Mouse (Mus musculus): ENCODE results near the gene Zfp775.
"Not testable (repeated sequence)": the region's sequence is repeated elsewhere in the genome, so short reads cannot be mapped to it uniquely, and the experiment has no call there.

The Zfp775 gene

DNA sequence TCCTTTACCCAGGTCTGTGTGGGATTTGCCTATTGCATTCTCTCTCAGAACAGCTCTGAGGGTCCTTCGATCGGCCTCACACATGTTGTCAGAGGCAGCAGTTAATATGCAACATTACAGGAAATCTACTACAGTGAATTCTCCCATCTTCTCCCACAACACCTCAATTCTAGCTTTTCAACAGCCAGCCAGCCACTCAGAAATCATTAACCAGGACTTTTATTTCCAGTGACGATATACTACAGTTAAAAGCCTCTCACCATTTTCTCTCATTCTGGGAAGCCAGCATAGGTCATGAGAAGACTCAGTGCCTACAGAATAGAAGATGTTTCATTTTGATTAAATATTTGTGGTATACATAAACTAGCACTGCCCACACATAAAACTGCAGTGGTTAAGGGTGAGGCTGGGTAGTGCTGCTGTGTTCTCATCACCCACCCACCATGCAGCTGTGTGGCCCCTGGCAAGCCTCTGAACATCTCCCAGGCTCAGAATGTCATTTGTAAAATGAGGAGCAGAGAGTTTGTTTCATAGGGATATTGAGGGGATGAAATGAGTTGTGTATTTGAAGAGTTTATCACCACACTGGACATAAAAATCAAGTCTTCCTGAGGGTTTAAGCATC lies 10.5 kb upstream of the Zfp775 start:
- no peak for DNase-seq (ENCODE audit: low spot score)

- DNase-seq (ENCODE audit: low spot score) = no peak
These were observed 10.0 kb upstream of the Zfp775 start for GRCm38 (mm10) chr6:48591871-48592270.

GRCm38 (mm10) chr6:48593158-48594042 lies 8.5 kb upstream of the Zfp775 start, which contains the start of the genes Repin1 and Gm44965:
Gene Repin1, plus strand, starts transcription at chr6:48593883.
Gene Gm44965, plus strand, starts transcription at chr6:48593941.
- peak; percentile 92 for DNase-seq (ENCODE audit: low spot score)

DNA sequence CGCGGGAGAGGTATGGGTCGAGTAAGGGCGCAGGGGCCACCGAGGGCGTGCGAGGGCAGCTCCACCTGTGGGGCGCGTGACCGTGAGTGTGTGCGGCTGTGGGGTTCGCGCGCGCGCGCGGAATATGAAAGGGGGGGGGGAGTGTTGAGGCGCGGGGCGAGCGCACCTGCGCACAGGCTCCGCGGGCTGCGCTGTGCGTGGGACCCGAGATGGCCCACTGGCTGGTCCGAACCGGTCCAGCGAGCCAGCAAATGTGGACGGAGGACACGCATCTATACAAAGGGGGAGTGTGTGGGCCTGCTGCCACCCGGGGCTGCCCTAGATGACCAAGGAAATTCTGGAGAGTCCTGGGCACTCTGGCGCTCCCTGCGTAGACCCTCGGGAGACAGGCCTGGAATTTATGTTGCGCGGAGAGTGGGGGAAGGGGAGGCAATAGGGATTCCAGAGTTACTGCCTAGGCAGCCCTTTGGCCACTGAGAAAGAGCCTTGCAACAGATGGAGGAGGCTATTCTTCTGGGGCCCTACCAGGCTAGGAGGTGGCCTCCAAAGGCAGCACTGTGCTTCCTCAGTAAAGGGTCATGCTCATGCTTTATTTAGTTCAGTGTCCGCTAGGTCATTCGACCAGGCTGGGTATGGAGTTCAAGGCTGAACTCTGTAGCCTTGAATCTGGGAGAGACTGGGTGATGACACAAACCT lies 7.7 kb upstream of the Zfp775 start:
- DNase-seq (ENCODE audit: low spot score) = peak; percentile 61

- DNase-seq (ENCODE audit: low spot score) = no peak
These were observed 6.6 kb upstream of the Zfp775 start for GRCm38 (mm10) chr6:48595278-48595677.

GRCm38 (mm10) chr6:48596545-48597232 lies 5.2 kb upstream of the Zfp775 start:
- DNase-seq (ENCODE audit: low spot score) = no peak

DNA sequence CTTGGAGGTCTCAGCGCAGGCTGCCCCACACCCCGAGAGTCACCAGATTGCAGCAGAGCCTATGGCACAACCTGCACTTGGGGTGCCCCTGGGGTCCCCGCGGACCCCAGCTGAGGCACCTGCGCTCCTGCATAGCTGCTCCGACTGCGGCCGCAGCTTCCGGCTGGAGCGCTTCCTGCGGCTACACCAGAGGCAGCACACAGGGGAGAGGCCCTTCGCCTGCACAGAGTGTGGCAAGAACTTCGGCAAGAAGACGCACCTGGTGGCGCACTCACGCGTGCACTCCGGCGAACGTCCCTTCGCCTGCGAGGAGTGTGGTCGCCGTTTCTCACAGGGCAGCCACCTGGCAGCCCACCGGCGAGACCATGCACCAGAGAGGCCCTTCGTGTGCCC lies 4.6 kb upstream of the Zfp775 start:
- no peak for DNase-seq (ENCODE audit: low spot score)

GRCm38 (mm10) chr6:48600594-48600993 lies 1.3 kb upstream of the Zfp775 start:
- no peak for DNase-seq (ENCODE audit: low spot score)

- no peak for DNase-seq (ENCODE audit: low spot score)
These were observed 348 bp downstream of the Zfp775 start for GRCm38 (mm10) chr6:48602080-48602741.

DNA sequence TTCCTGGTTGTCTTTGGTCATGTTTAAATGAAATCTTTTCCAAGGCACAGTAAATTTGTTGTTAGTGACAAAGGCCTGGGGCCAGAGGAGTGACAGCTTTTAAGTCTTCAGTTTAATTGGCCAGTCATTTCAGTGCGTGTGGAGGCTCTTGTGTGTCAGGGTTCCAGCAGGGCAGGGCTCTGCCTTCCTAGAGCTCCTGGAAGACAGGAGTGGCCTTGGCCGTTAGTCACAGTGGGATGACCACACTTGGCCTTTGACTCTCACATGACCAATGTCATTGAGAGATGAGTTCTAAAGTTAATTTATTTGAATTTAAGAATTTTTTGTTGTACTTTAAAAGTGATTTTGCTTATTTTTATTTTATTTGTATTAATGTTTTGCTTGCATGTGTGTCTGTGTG lies 6.3 kb downstream of the Zfp775 start:
- DNase-seq (ENCODE audit: low spot score) = no peak

DNA sequence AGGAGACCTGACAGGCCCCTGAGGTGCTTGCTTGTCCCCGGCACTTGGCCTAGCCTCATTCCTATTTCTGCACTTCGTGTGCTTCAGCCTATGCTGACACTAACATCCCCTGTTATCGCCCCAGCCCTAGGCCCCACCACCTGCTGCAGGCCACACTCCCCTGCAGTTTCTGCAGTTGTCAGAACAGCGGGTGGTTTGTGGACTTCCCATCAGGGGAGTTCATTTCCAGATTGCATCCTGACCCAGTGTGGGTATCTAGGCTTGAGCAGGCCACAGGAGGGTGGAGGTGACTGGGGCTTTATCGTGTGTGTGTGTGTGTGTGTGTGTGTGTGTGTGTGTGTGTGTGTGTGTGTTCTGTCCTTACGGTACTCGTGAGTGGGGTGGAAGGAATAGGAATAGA lies 7.6 kb downstream of the Zfp775 start:
- DNase-seq (ENCODE audit: low spot score) = no peak

- DNase-seq (ENCODE audit: low spot score) = no peak
These were observed 8.8 kb downstream of the Zfp775 start for GRCm38 (mm10) chr6:48610657-48611056.

DNA sequence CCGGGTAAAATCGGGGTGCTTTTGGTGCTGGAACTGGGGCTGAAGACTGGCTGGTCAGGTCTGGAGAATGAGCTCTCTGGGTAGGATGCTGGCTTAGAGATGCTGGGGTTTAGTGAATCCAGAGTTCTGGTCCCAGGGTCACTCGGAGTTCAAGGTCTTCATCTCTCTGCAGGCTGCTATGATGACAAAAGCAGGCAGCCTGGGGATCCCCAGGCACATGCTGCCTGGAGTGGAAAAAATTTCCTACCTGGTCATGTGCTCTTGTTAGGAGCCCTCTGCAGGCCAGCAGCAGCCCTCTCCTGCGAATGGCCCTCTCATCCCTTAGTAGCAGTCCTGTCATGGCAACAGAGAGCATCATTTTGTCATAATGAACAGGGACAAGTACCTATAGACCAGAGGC lies 11.6 kb downstream of the Zfp775 start:
- DNase-seq (ENCODE audit: low spot score) = no peak

DNA sequence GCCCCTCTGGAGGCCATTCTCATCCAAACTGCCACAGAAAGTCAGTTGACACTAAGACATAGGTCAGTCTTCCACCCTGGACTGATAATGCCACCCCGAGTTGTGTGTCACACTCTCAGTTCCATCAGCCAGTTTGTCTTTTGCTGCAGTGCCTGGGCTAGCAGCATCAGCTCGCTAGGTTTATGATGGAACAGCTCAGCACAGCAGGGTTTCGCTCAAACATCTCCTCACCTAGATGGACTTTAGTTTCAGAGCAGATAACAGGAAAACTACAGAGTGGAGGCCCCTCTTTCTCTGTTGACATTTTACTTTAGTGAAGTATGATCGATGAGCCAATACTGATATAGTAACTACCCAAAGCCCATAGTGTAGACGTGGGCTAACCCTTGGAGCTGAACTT lies 12.9 kb downstream of the Zfp775 start:
- DNase-seq (ENCODE audit: low spot score) = no peak

- DNase-seq (ENCODE audit: low spot score) = no peak
These were observed 18.2 kb downstream of the Zfp775 start for GRCm38 (mm10) chr6:48620031-48620430.

GRCm38 (mm10) chr6:48622186-48622843 lies 20.5 kb downstream of the Zfp775 start:
- DNase-seq (ENCODE audit: low spot score) = not testable (repeated sequence)

DNA sequence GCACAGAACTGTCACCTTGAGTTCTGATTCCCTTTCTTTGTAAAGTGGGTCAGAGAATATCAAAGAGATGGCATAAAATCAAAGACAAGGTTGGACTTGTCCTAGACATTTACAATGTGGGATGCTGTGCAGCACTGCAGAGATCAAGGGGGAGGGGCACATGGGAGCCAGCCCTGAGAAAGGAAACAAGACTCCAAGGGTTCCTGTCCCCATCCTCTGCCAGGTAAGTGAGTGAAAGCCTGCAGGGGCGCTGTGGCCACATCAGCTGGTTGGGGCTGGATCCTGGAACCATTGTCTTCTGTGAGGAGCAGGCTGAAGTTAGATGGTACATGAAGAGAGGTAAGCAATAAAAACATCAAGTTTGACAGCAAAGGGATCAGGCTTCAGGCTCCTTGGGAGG lies 21.6 kb downstream of the Zfp775 start:
- DNase-seq (ENCODE audit: low spot score) = no peak

GRCm38 (mm10) chr6:48626464-48626863 lies 24.6 kb downstream of the Zfp775 start, which contains the start of gene AI854703:
Gene AI854703, plus strand, starts transcription at chr6:48626764.
- no peak for DNase-seq (ENCODE audit: low spot score)

GRCm38 (mm10) chr6:48626984-48627383 lies 25.1 kb downstream of the Zfp775 start:
- DNase-seq (ENCODE audit: low spot score) = peak; percentile 58

GRCm38 (mm10) chr6:48627511-48627924 lies 25.7 kb downstream of the Zfp775 start:
- DNase-seq (ENCODE audit: low spot score) = no peak

GRCm38 (mm10) chr6:48628377-48628776 lies 26.5 kb downstream of the Zfp775 start:
- no peak for DNase-seq (ENCODE audit: low spot score)

Data from layer of hippocampus, adult 11-12 months (tissue).